Mouse (Mus musculus) CH12F3 (cell line): Measurements from ENCODE around the gene Isoc2a.

ENCODE experiments used
- in situ Hi-C: fragments of 300-500 bp; cut with MboI; formaldehyde crosslinking; loops from 2 replicates; pipeline ENCODE4 v1.14.3; 2020; ENCODE audit warnings: low sequenced_read_pairs

Gene Isoc2a

GRCm38 (mm10) chr7:4934160-4934914, 57.4 kb downstream of the Isoc2a start:
- in situ Hi-C loops, result no loop called here

GRCm38 (mm10) chr7:4936832-4937231, 59.9 kb downstream of the Isoc2a start:
- in situ Hi-C loops, result no loop called here

GRCm38 (mm10) chr7:4937392-4937791, 60.4 kb downstream of the Isoc2a start:
- in situ Hi-C loops, result no loop called here

GRCm38 (mm10) chr7:4938456-4938855, 61.5 kb downstream of the Isoc2a start:
- in situ Hi-C loops, result no loop called here

GRCm38 (mm10) chr7:4940068-4940479, 63.1 kb downstream of the Isoc2a start:
- in situ Hi-C loops, result loop anchor here (5.0 kb wide), 1 partner anchor 107 kb away; no protein-coding TSS in a partner anchor

- in situ Hi-C loops, result loop anchor here (5.0 kb wide), 1 partner anchor 105 kb away; no protein-coding TSS in a partner anchor
These were observed 65.7 kb downstream of the Isoc2a start for GRCm38 (mm10) chr7:4942673-4943072.

- in situ Hi-C loops, result loop anchor here (5.0 kb wide), 1 partner anchor 104 kb away; no protein-coding TSS in a partner anchor
These were observed 66.4 kb downstream of the Isoc2a start for GRCm38 (mm10) chr7:4943223-4943815.
